ENCODE assay signal across 9 mouse cellular contexts in genomic region chr9:13681147-13681546, GRCm38 (mm10).
DNase-seq lines count a peak whose midpoint lies in the region; ATAC-seq and TF ChIP-seq lines count a peak whose summit lies in the region.
"Had no signal": no experiment of that assay in that cellular context is flagged by ENCODE, and none has a peak within 500 bp of the region (broad histone marks: within the 10 kb centered on the region; RNA-seq: fewer than 3 reads in every experiment).

No protein-coding gene starts in this region.

- H3K36me3 ChIP-seq in lung, embryonic 14.5 days (ENCODE audit: insufficient read depth), result no peaks in the 10 kb centered on the region
- H3K36me3 ChIP-seq in intestine, embryonic 14.5 days (ENCODE audit: control insufficient read depth, insufficient read depth, low read length), result no peaks in the 10 kb centered on the region
- H3K36me3 ChIP-seq in small intestine, adult 2 months (ENCODE audit: control insufficient read depth, insufficient read depth, low read length), result no peaks in the 10 kb centered on the region
- no peaks in the 10 kb centered on the region for H3K36me3 ChIP-seq in liver, embryonic 12.5 days

- H3K27ac ChIP-seq in lung, embryonic 14.5 days (ENCODE audit: low read depth), result peak overlapping the region; percentile 25; the same call in 1 of the 2 replicates
- H3K27ac ChIP-seq in intestine, embryonic 14.5 days (ENCODE audit: low read depth), result peak overlapping the region; percentile 64
- H3K27ac ChIP-seq in small intestine, adult 2 months (ENCODE audit: insufficient read depth, low read depth, low read length), result peak overlapping the region; percentile 82
- no peak overlapping the region for H3K27ac ChIP-seq in liver, embryonic 12.5 days

- DNase-seq in embryo, embryonic 9.5 days (ENCODE audit: extremely low spot score), result peak; percentile 20
- DNase-seq in embryo, embryonic 10 days (ENCODE audit: low spot score), result no peak
- DNase-seq in lung, embryonic 14.5 days, result no peak
- DNase-seq in lung, adult 18-20 months, result no peak
- no peak for DNase-seq in intestine, embryonic 14.5 days (ENCODE audit: low spot score)
- no peak for DNase-seq in gastrocnemius, postnatal 4 days (ENCODE audit: low spot score in 2 of 2)
- DNase-seq: gastrocnemius, postnatal 36 days had no signal

- H3K9ac ChIP-seq in lung, embryonic 14.5 days, result no peak overlapping the region
- H3K9ac ChIP-seq in intestine, embryonic 14.5 days (ENCODE audit: low read length), result no peak overlapping the region
- H3K9ac ChIP-seq in liver, embryonic 12.5 days, result no peak overlapping the region

- H3K4me1 ChIP-seq in lung, embryonic 14.5 days (ENCODE audit: insufficient read depth), result 0 out of 2 replicates have a peak, but pooled peaks cover 2% of the 10 kb centered on the region
- H3K4me1 ChIP-seq in intestine, embryonic 14.5 days (replicated peaks; ENCODE audit: control insufficient read depth, insufficient read depth, low read length), result peaks cover 3% of the 10 kb centered on the region
- H3K4me1 ChIP-seq in small intestine, adult 2 months (ENCODE audit: control insufficient read depth, insufficient read depth, insufficient read length, low read length), result peaks cover 9% of the 10 kb centered on the region; the same call in 1 of the 2 replicates
- peaks cover 24% of the 10 kb centered on the region for H3K4me1 ChIP-seq in liver, embryonic 12.5 days

- H3K9me3 ChIP-seq in lung, embryonic 14.5 days (ENCODE audit: low read depth, low read length), result no peaks in the 10 kb centered on the region
- H3K9me3 ChIP-seq in intestine, embryonic 14.5 days (ENCODE audit: control insufficient read depth, low read length), result no peaks in the 10 kb centered on the region
- H3K9me3 ChIP-seq in liver, embryonic 12.5 days (replicated peaks), result no peaks in the 10 kb centered on the region

- no peak for ATAC-seq in lung, embryonic 14.5 days (ENCODE audit: insufficient read depth)
- ATAC-seq in intestine, embryonic 14.5 days (replicated peaks; ENCODE audit: low FRiP score, low TSS enrichment, low read depth), result no peak
- ATAC-seq in liver, embryonic 12.5 days, result no peak

- TF ChIP-seq POLR2A in small intestine, adult 2 months (IDR thresholded peaks at IDR 0.05; ENCODE audit: low read depth, low read length), result no peak

- peak overlapping the region; percentile 23; the same call in 1 of the 2 replicates for H3K4me2 ChIP-seq in lung, embryonic 14.5 days
- 0 out of 2 replicates have a peak overlapping the region, but pooled peaks have one; percentile 15 for H3K4me2 ChIP-seq in intestine, embryonic 14.5 days (ENCODE audit: low read length)
- no peak overlapping the region for H3K4me2 ChIP-seq in liver, embryonic 12.5 days

- WGBS in lung, embryonic 14.5 days, result 69% methylated on average over 8 of the region's 8 CpGs
- 79% methylated on average over 8 of the region's 8 CpGs for WGBS in intestine, embryonic 14.5 days
- WGBS in small intestine, adult 2 months, result 70% methylated on average over 8 of the region's 8 CpGs
- 78% methylated on average over 8 of the region's 8 CpGs for WGBS in liver, embryonic 12.5 days (ENCODE audit: insufficient replicate concordance)

- H3K27me3 ChIP-seq in lung, embryonic 14.5 days (ENCODE audit: insufficient read depth, low read length), result no peaks in the 10 kb centered on the region
- no peaks in the 10 kb centered on the region for H3K27me3 ChIP-seq in intestine, embryonic 14.5 days (replicated peaks; ENCODE audit: control insufficient read depth, insufficient read depth, low read length)
- no peaks in the 10 kb centered on the region for H3K27me3 ChIP-seq in small intestine, adult 2 months (ENCODE audit: control insufficient read depth, insufficient read depth, low read length)
- H3K27me3 ChIP-seq in liver, embryonic 12.5 days (replicated peaks), result no peaks in the 10 kb centered on the region

- TF ChIP-seq CTCF in lung, embryonic 14.5 days (IDR thresholded peaks at IDR 0.05; ENCODE audit: low read depth), result no peak
- TF ChIP-seq CTCF in small intestine, adult 2 months (IDR thresholded peaks at IDR 0.05; ENCODE audit: extremely low read depth, insufficient read length, insufficient replicate concordance, low read depth, low read length), result no peak

- no peak overlapping the region for H3K4me3 ChIP-seq in lung, embryonic 14.5 days (ENCODE audit: low read depth, low read length)
- H3K4me3 ChIP-seq in intestine, embryonic 14.5 days (ENCODE audit: low read depth, low read length), result no peak overlapping the region
- no peak overlapping the region for H3K4me3 ChIP-seq in small intestine, adult 2 months (ENCODE audit: low read depth, low read length)
- no peak overlapping the region for H3K4me3 ChIP-seq in liver, embryonic 12.5 days
